Mouse (Mus musculus): ENCODE data around the gene 2310050C09Rik.

DNA sequence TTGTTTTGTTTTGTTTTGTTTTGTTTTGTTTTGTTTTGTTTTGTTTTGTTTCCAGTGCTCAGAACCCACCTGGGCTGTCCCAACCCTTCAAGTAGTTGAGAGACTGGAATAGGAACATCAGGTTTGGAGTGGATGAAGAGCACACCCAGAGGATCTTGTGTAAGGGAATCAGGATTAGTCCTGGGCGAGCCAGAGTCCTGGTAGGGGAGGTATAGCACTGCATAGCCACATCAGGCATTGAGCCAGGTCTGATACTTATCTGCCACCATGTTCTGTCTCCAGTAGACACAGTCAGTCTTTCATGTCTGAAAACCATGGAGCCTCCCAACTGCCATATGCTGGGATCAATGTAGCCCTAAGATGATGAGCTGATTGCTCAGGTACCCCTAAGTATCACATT lies 24.5 kb upstream of the 2310050C09Rik start:
- no peak for TF ChIP-seq USF1 (IDR thresholded peaks at IDR 0.05; ENCODE audit: low read depth, low read length)
- no peak for TF ChIP-seq CTCF (conservative IDR thresholded peaks at IDR 0.05 in 1 of 2, IDR thresholded peaks at IDR 0.05 in 1 of 2; ENCODE audit: low read depth in 2 of 2, low read length in 2 of 2)
- TF ChIP-seq TBP (conservative IDR thresholded peaks at IDR 0.05; ENCODE audit: low read depth, low read length): no peak
- no peak for TF ChIP-seq BHLHE40 (IDR thresholded peaks at IDR 0.05; ENCODE audit: low read depth, low read length)

Data from CH12.LX (cell line).